Mouse (Mus musculus): ENCODE measurements around the gene Cyp2d9. TPM values are rescaled to one million over a fixed set of nuclear protein-coding genes. Genes with fewer than 3 reads are reported as not detected.

Gene Cyp2d9
- polyA plus RNA-seq, 2 experiments: 0.26 TPM; not detected in 1

GRCm38 (mm10) chr15:82434541-82434940 lies 1.3 kb downstream of the Cyp2d9 start:
- 88% methylated on average over 3 of the region's 3 CpGs for WGBS
- Histone ChIP-seq H3K9ac (ENCODE audit: low read depth, low read length, severe bottlenecking) (no peak overlapping the region), H3K36me3 (ENCODE audit: control insufficient read depth, insufficient read depth, low read length) (no peaks in the 10 kb centered on the region), H3K4me2 (replicated peaks; ENCODE audit: low read depth, low read length, severe bottlenecking) (no peak overlapping the region), H3K4me1 (ENCODE audit: control insufficient read depth, insufficient read depth, low read length) (no peaks in the 10 kb centered on the region), H3K27ac (replicated peaks; ENCODE audit: low read depth, low read length) (no peak overlapping the region), H3K27me3 (ENCODE audit: control insufficient read depth, insufficient read depth, low read length) (no peaks in the 10 kb centered on the region), H3K9me3 (ENCODE audit: control insufficient read depth, low read length) (peaks cover 8% of the 10 kb centered on the region; the same call in 1 of the 2 replicates), H3K4me3 (replicated peaks; ENCODE audit: low read length) (no peak overlapping the region)
- DNase-seq (ENCODE audit: low spot score): no peak
- no peak for ATAC-seq (ENCODE audit: low FRiP score, low read depth)
- no peak for TF ChIP-seq POLR2A (IDR thresholded peaks at IDR 0.05; ENCODE audit: borderline replicate concordance, extremely low read depth, insufficient read depth, insufficient read length)

DNA sequence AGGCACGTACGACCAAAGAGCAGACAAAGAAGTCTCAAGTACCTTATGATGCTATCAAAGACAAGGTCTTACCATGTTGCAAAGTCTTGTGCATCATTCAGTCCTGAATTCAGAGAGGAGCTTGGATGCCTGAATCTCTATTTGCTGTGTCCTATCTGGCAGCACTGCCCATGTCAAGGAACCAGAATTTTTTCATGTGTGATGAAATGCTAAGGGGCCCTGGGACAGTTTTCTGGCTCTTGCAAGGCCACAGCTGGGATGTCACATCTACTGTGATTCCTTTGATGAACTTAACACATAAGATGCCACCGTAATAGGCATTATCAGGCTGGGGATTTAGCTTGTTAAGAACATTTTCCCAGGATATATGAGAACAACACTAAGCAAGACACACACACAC lies 1.8 kb downstream of the Cyp2d9 start:
- WGBS: 87% methylated on average over 3 of the region's 3 CpGs
- H3K27me3 ChIP-seq (ENCODE audit: control insufficient read depth, insufficient read depth, low read length): no peaks in the 10 kb centered on the region
- no peak overlapping the region for H3K4me3 ChIP-seq (replicated peaks; ENCODE audit: low read length)
- H3K9ac ChIP-seq (ENCODE audit: low read depth, low read length, severe bottlenecking): no peak overlapping the region
- no peaks in the 10 kb centered on the region for H3K36me3 ChIP-seq (ENCODE audit: control insufficient read depth, insufficient read depth, low read length)
- no peak overlapping the region for H3K4me2 ChIP-seq (replicated peaks; ENCODE audit: low read depth, low read length, severe bottlenecking)
- no peak for TF ChIP-seq POLR2A (IDR thresholded peaks at IDR 0.05; ENCODE audit: borderline replicate concordance, extremely low read depth, insufficient read depth, insufficient read length)
- ATAC-seq (ENCODE audit: low FRiP score, low read depth) (no peak), DNase-seq (ENCODE audit: low spot score) (no peak)
- H3K9me3 ChIP-seq (ENCODE audit: control insufficient read depth, low read length): peaks cover 4% of the 10 kb centered on the region; the same call in 1 of the 2 replicates
- no peaks in the 10 kb centered on the region for H3K4me1 ChIP-seq (ENCODE audit: control insufficient read depth, insufficient read depth, low read length)
- no peak overlapping the region for H3K27ac ChIP-seq (replicated peaks; ENCODE audit: low read depth, low read length)

GRCm38 (mm10) chr15:82435606-82436005 lies 2.4 kb downstream of the Cyp2d9 start:
- no peak overlapping the region for H3K27ac ChIP-seq (replicated peaks; ENCODE audit: low read depth, low read length)
- H3K36me3 ChIP-seq (ENCODE audit: control insufficient read depth, insufficient read depth, low read length): no peaks in the 10 kb centered on the region
- H3K9me3 ChIP-seq (ENCODE audit: control insufficient read depth, low read length): no peaks in the 10 kb centered on the region; the same call in 1 of the 2 replicates
- no peak for DNase-seq (ENCODE audit: low spot score)
- 92% methylated on average over 2 of the region's 2 CpGs for WGBS
- ATAC-seq (ENCODE audit: low FRiP score, low read depth): no peak
- H3K9ac ChIP-seq (ENCODE audit: low read depth, low read length, severe bottlenecking): no peak overlapping the region
- no peaks in the 10 kb centered on the region for H3K4me1 ChIP-seq (ENCODE audit: control insufficient read depth, insufficient read depth, low read length)
- H3K4me3 ChIP-seq (replicated peaks; ENCODE audit: low read length): no peak overlapping the region
- TF ChIP-seq POLR2A (IDR thresholded peaks at IDR 0.05; ENCODE audit: borderline replicate concordance, extremely low read depth, insufficient read depth, insufficient read length): no peak
- H3K4me2 ChIP-seq (replicated peaks; ENCODE audit: low read depth, low read length, severe bottlenecking): no peak overlapping the region
- H3K27me3 ChIP-seq (ENCODE audit: control insufficient read depth, insufficient read depth, low read length): no peaks in the 10 kb centered on the region

DNA sequence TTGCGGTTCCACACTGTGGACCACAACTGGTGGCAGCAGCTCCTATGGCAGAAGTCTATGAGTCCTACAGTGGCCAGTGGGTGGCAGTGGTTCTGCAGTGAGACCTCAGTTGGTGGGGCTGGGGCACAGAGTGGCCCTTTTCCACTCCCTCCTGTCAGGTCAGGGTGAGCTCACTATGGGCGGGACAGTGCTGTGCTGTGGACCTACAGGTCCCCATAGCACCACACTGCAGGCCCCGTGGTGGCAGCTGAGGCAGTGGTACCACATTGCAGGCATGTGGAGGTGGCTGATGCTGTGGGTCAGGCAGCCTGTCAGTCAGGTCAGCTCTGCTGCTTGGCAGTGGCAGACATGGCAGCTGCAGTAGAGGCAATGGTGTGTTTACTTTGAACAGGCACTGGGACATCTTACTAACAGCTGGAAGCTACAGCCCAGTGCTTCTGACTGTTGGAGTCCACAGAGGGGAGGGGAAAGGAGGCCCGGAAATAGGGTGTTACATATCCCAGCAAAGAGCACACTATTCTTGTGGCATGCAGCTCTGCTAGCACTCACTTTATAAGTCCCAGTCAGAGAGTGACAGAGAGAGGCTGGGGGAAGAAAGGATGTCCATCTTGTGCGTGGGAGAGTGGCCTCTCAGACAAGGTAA lies 4.9 kb downstream of the Cyp2d9 start:
- H3K4me3 ChIP-seq (replicated peaks; ENCODE audit: low read length): no peak overlapping the region
- H3K27me3 ChIP-seq (ENCODE audit: control insufficient read depth, insufficient read depth, low read length): no peaks in the 10 kb centered on the region
- no peak overlapping the region for H3K4me2 ChIP-seq (replicated peaks; ENCODE audit: low read depth, low read length, severe bottlenecking)
- no peak overlapping the region for H3K9ac ChIP-seq (ENCODE audit: low read depth, low read length, severe bottlenecking)
- no peak for ATAC-seq (ENCODE audit: low FRiP score, low read depth)
- H3K9me3 ChIP-seq (ENCODE audit: control insufficient read depth, low read length): no peaks in the 10 kb centered on the region; the same call in 1 of the 2 replicates
- H3K4me1 ChIP-seq (ENCODE audit: control insufficient read depth, insufficient read depth, low read length): no peaks in the 10 kb centered on the region
- H3K27ac ChIP-seq (replicated peaks; ENCODE audit: low read depth, low read length): no peak overlapping the region
- DNase-seq (ENCODE audit: low spot score): no peak
- H3K36me3 ChIP-seq (ENCODE audit: control insufficient read depth, insufficient read depth, low read length): no peaks in the 10 kb centered on the region
- 67% methylated on average over 5 of the region's 5 CpGs for WGBS
- TF ChIP-seq POLR2A (IDR thresholded peaks at IDR 0.05; ENCODE audit: borderline replicate concordance, extremely low read depth, insufficient read depth, insufficient read length): no peak

DNA sequence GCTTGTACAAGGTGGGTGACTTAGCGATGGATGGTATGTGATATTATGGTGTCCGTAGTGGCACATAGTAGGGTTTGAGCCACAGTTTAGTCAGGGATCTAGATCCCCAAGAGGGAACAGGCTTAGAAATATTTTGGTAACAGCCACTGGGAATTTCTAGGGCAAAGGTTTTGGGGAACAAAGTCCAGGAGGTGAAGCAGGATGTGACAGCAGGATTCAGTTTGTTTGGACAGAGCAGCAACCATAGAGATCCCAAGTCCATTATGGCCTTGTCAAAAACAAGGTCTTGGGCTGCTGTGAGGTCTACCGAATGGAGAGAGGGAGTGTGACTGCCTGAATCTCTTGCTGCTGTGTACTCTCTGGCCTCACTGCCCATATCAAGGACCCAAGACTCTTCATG lies 10.4 kb downstream of the Cyp2d9 start:
- Histone ChIP-seq H3K4me3 (replicated peaks; ENCODE audit: low read length) (no peak overlapping the region), H3K36me3 (ENCODE audit: control insufficient read depth, insufficient read depth, low read length) (no peaks in the 10 kb centered on the region), H3K9ac (ENCODE audit: low read depth, low read length, severe bottlenecking) (no peak overlapping the region), H3K9me3 (ENCODE audit: control insufficient read depth, low read length) (no peaks in the 10 kb centered on the region), H3K4me1 (ENCODE audit: control insufficient read depth, insufficient read depth, low read length) (no peaks in the 10 kb centered on the region), H3K27me3 (ENCODE audit: control insufficient read depth, insufficient read depth, low read length) (no peaks in the 10 kb centered on the region), H3K4me2 (replicated peaks; ENCODE audit: low read depth, low read length, severe bottlenecking) (no peak overlapping the region), H3K27ac (replicated peaks; ENCODE audit: low read depth, low read length) (no peak overlapping the region)
- WGBS: 93% methylated on average over 3 of the region's 3 CpGs
- no peak for DNase-seq (ENCODE audit: low spot score)
- TF ChIP-seq POLR2A (IDR thresholded peaks at IDR 0.05; ENCODE audit: borderline replicate concordance, extremely low read depth, insufficient read depth, insufficient read length): no peak
- ATAC-seq (ENCODE audit: low FRiP score, low read depth): no peak

Measured in limb, embryonic 14.5 days (tissue).